Mouse (Mus musculus): Measurements from ENCODE around the gene Akap17b.

- TF ChIP-seq POLR2A (IDR thresholded peaks at IDR 0.05; ENCODE audit: insufficient read length, low read depth) (no peak), MYOG (IDR thresholded peaks at IDR 0.05; ENCODE audit: control insufficient read depth in 1 of 3, insufficient read depth in 1 of 3, insufficient read length in 2 of 3, low read depth in 2 of 3) (no peak), POLR2AphosphoS2 (IDR thresholded peaks at IDR 0.05; ENCODE audit: insufficient read length, low read depth) (no peak)
These were observed 83.5 kb downstream of the Akap17b start for GRCm38 (mm10) chrX:36561650-36562049.
